Mouse (Mus musculus): ENCODE data around the gene F2rl2. TPM values are rescaled to one million over a fixed set of nuclear protein-coding genes. Genes with fewer than 3 reads are reported as not detected.
A peak's percentile ranks its signal among the peaks of the same experiment; 100 is the strongest.

Gene F2rl2
- polyA plus RNA-seq, 1 experiment from 2014 or later, result 2.8 TPM

DNA sequence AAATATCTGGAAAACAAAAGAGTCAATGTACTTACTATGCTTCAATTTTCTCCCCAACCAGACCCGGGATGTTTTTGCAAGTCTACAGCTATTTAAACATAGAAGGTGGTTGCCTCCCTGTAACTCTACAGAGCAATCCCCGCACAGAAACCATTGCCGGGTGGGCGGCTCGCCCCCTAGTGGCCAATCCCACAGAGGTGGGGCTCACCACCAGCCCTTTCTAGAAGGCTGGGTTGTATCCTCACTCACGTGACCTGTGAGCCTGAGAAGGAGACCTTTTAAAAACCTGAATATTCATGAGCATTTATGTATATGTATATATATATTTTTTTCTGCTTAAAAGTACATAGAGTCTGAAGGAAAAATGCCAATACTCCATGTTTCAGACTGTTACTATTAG, 49.9 kb downstream of the F2rl2 start:
- H3K27ac ChIP-seq (ENCODE audit: low read depth, low read length), result no peak overlapping the region
- H3K4me2 ChIP-seq (replicated peaks; ENCODE audit: low read depth, low read length), result no peak overlapping the region
- ATAC-seq (ENCODE audit: low FRiP score), result peak; percentile 75; the same call in 1 of the 2 replicates
- no peak overlapping the region for H3K4me3 ChIP-seq (ENCODE audit: low read depth, low read length)
- H3K9me3 ChIP-seq (ENCODE audit: control insufficient read depth, low read length), result no peaks in the 10 kb centered on the region
- 12% methylated on average over 6 of the region's 6 CpGs for WGBS
- peak; percentile 78 for DNase-seq (ENCODE audit: low spot score)
- H3K9ac ChIP-seq (ENCODE audit: low read depth, low read length), result no peak overlapping the region
- no peaks in the 10 kb centered on the region for H3K36me3 ChIP-seq (ENCODE audit: control insufficient read depth, insufficient read depth, low read length)
- H3K27me3 ChIP-seq (ENCODE audit: control insufficient read depth, insufficient read depth, low read length), result no peaks in the 10 kb centered on the region
- H3K4me1 ChIP-seq (replicated peaks; ENCODE audit: control insufficient read depth, insufficient read depth, low read length), result no peaks in the 10 kb centered on the region

DNA sequence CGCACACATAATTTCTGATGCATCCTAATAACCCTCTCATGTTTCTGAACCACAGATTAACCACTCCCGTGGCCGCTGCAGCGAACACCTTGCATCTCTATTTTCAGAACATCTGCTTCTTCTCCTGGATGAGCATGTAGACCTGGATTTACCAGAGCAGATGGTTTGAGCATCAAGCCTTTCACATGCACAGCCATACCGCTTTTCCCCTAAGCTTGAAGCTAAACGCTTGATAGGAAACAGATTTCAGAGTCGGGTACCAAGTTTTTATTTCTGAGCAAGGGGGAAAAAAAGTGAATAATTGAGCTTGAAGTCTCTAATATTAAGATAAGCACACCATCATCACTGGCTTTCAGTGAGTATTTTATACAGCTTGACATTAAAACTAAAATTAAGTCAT, 50.4 kb downstream of the F2rl2 start:
- Histone ChIP-seq H3K27ac (ENCODE audit: low read depth, low read length) (no peak overlapping the region), H3K4me2 (replicated peaks; ENCODE audit: low read depth, low read length) (no peak overlapping the region), H3K4me3 (ENCODE audit: low read depth, low read length) (no peak overlapping the region), H3K27me3 (ENCODE audit: control insufficient read depth, insufficient read depth, low read length) (no peaks in the 10 kb centered on the region), H3K9ac (ENCODE audit: low read depth, low read length) (no peak overlapping the region), H3K9me3 (ENCODE audit: control insufficient read depth, low read length) (no peaks in the 10 kb centered on the region), H3K4me1 (replicated peaks; ENCODE audit: control insufficient read depth, insufficient read depth, low read length) (no peaks in the 10 kb centered on the region), H3K36me3 (ENCODE audit: control insufficient read depth, insufficient read depth, low read length) (no peaks in the 10 kb centered on the region)
- DNase-seq (ENCODE audit: low spot score), result no peak
- 83% methylated on average over 7 of the region's 7 CpGs for WGBS
- ATAC-seq (ENCODE audit: low FRiP score), result no peak

DNA sequence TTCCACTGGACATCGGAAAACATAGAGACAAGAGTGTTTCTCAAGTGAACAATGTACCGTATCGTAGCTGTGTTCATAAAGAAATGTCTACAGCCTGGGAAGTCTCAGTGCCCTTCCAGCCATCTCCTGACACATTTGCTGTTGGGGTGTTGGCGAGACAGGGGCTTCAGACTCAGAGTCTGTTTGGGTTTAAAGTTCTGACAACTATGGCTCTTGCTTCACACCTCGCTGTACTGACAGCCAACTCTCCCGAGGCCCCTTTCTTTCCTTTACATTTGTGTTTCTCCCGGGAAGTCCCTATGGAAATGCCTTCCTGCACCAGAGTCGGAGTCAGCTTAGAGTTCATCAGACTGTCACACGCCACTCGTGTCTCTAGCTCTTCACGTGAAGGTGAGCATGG, 50.9 kb downstream of the F2rl2 start:
- no peaks in the 10 kb centered on the region for H3K36me3 ChIP-seq (ENCODE audit: control insufficient read depth, insufficient read depth, low read length)
- H3K4me2 ChIP-seq (replicated peaks; ENCODE audit: low read depth, low read length), result no peak overlapping the region
- DNase-seq (ENCODE audit: low spot score) (no peak), ATAC-seq (ENCODE audit: low FRiP score) (no peak)
- H3K9me3 ChIP-seq (ENCODE audit: control insufficient read depth, low read length), result no peaks in the 10 kb centered on the region
- H3K4me1 ChIP-seq (replicated peaks; ENCODE audit: control insufficient read depth, insufficient read depth, low read length), result no peaks in the 10 kb centered on the region
- H3K27ac ChIP-seq (ENCODE audit: low read depth, low read length), result no peak overlapping the region
- WGBS, result 78% methylated on average over 11 of the region's 11 CpGs
- no peak overlapping the region for H3K9ac ChIP-seq (ENCODE audit: low read depth, low read length)
- H3K27me3 ChIP-seq (ENCODE audit: control insufficient read depth, insufficient read depth, low read length), result no peaks in the 10 kb centered on the region
- H3K4me3 ChIP-seq (ENCODE audit: low read depth, low read length), result no peak overlapping the region

Other genes with a start within 250 kb of the F2rl2 start
- gene S100z, start 218.1 kb upstream of the F2rl2 start, polyA plus RNA-seq (2014; fragmentation: Nextera tagmentation; extraction: Ambion mirVana), result not detected in 2 replicates
- 0.13 and 0.17 TPM in 2 replicates for gene F2rl1, start 171.6 kb upstream of the F2rl2 start, polyA plus RNA-seq (2014; fragmentation: Nextera tagmentation; extraction: Ambion mirVana)
- gene F2r, start 78.4 kb upstream of the F2rl2 start, polyA plus RNA-seq (2014; fragmentation: Nextera tagmentation; extraction: Ambion mirVana), result 123 and 132 TPM in 2 replicates
- gene Iqgap2, start 195.1 kb downstream of the F2rl2 start, polyA plus RNA-seq (2014; fragmentation: Nextera tagmentation; extraction: Ambion mirVana), result 17.7 and 20.7 TPM in 2 replicates

Measured in hindbrain, embryonic 11.5 days (tissue).